Mouse (Mus musculus) left cerebral cortex, adult 2 months (tissue): ENCODE results near the gene C3ar1. TPM values are rescaled to one million over a fixed set of nuclear protein-coding genes. Genes with fewer than 3 reads are reported as not detected.

ENCODE experiments used
- DNase-seq, 2 experiments: peaks; one replicate each; pipeline ENCODE4 v3.0.0; 2021 to 2022; ENCODE audit warnings: low spot score in 2 of 2, mixed read lengths in 1 of 2; ENCODE audit errors: extremely low spot score in 1 of 2
- H3K27ac ChIP-seq: fragments of 200-600 bp; 2 replicates; pipeline ENCODE4 v1.8.1; 2022
- H3K4me3 ChIP-seq: fragments of 200-600 bp; 2 replicates; pipeline ENCODE4 v1.8.1; 2022
- CTCF ChIP-seq: fragments of 200-600 bp; IDR thresholded peaks from 2 replicates; pipeline ENCODE4 v1.8.1; 2022; ENCODE audit warnings: antibody characterized with exemption, mild to moderate bottlenecking, moderate library complexity
- intact Hi-C: fragments of 180-260 bp; cut with DNase I; formaldehyde crosslinking; loops from one replicate; pipeline ENCODE4 v1.15.1; 2025
- total RNA-seq, 2 experiments: library from RNA; stranded (reverse); gene quantifications; 2 replicates each; pipeline ENCODE4 v1.2.3; 2021

Gene C3ar1
- total RNA-seq, 2 experiments from 2014 or later = 0.47 to 0.75 TPM

GRCm38 (mm10) chr6:122825923-122826742, 29.8 kb downstream of the C3ar1 start:
- no peak for TF ChIP-seq CTCF
- DNase-seq = peak; percentile 83 to 88
- intact Hi-C loops = no loop called here
- H3K27ac ChIP-seq = peak overlapping the region; percentile 57
- peak overlapping the region; percentile 39 for H3K4me3 ChIP-seq

GRCm38 (mm10) chr6:122825166-122825565, 30.8 kb downstream of the C3ar1 start:
- DNase-seq = no peak
- TF ChIP-seq CTCF = no peak
- Histone ChIP-seq H3K27ac (no peak overlapping the region), H3K4me3 (no peak overlapping the region)
- intact Hi-C loops = no loop called here

- Histone ChIP-seq H3K27ac (no peak overlapping the region), H3K4me3 (no peak overlapping the region)
- DNase-seq = no peak
- intact Hi-C loops = no loop called here
- TF ChIP-seq CTCF = no peak
These were observed 31.9 kb downstream of the C3ar1 start for GRCm38 (mm10) chr6:122824086-122824485.

GRCm38 (mm10) chr6:122821822-122822221, 34.1 kb downstream of the C3ar1 start:
- no peak overlapping the region for H3K27ac ChIP-seq
- H3K4me3 ChIP-seq = peak overlapping the region; percentile 65
- no peak for TF ChIP-seq CTCF
- no peak for DNase-seq
- intact Hi-C loops = no loop called here

- Histone ChIP-seq H3K27ac (no peak overlapping the region), H3K4me3 (peak overlapping the region; percentile 65)
- intact Hi-C loops = no loop called here
- DNase-seq = no peak
- TF ChIP-seq CTCF = no peak
These were observed 34.9 kb downstream of the C3ar1 start for GRCm38 (mm10) chr6:122820799-122821650.

GRCm38 (mm10) chr6:122820071-122820798, 35.7 kb downstream of the C3ar1 start:
- peak overlapping the region; percentile 65 for H3K4me3 ChIP-seq
- peak; percentile 38 to 43 for DNase-seq
- H3K27ac ChIP-seq = peak overlapping the region; percentile 77
- no peak for TF ChIP-seq CTCF
- intact Hi-C loops = no loop called here

- Histone ChIP-seq H3K4me3 (peak within 1 kb of the TSS; percentile 65), H3K27ac (peak within 1 kb of the TSS; percentile 77)
- peak; percentile 76 to 78 for DNase-seq
- intact Hi-C loops = loop anchor here (1.0 kb wide), 1 partner anchor 8 kb away; no protein-coding TSS in a partner anchor
- no peak for TF ChIP-seq CTCF
These were observed 36.5 kb downstream of the C3ar1 start, which contains the start of gene Foxj2 for GRCm38 (mm10) chr6:122819306-122820070. Gene Foxj2, plus strand, starts transcription at chr6:122819914.

- H3K4me3 ChIP-seq = no peak overlapping the region
- H3K27ac ChIP-seq = no peak overlapping the region
- TF ChIP-seq CTCF = no peak
- intact Hi-C loops = no loop called here
- no peak for DNase-seq
These were observed 42.3 kb downstream of the C3ar1 start for GRCm38 (mm10) chr6:122813640-122814039.

GRCm38 (mm10) chr6:122812716-122813115, 43.2 kb downstream of the C3ar1 start:
- intact Hi-C loops = no loop called here
- H3K4me3 ChIP-seq = no peak overlapping the region

GRCm38 (mm10) chr6:122811771-122812600, 44.0 kb downstream of the C3ar1 start:
- peak; percentile 6 for TF ChIP-seq CTCF
- no peak for DNase-seq
- intact Hi-C loops = loop anchor here (1.0 to 2.0 kb wide), 2 partner anchors 7 to 63 kb away; partner anchors contain the start of genes Foxj2 and Necap1

More at GRCm38 (mm10) chr6:122812716-122813115, 43.2 kb downstream of the C3ar1 start:
- DNase-seq = no peak
- no peak for TF ChIP-seq CTCF
- H3K27ac ChIP-seq = no peak overlapping the region

More at GRCm38 (mm10) chr6:122811771-122812600, 44.0 kb downstream of the C3ar1 start:
- Histone ChIP-seq H3K27ac (peak overlapping the region; percentile 99), H3K4me3 (peak overlapping the region; percentile 90)
